Comparison of ENCODE assay signal across 8 mouse cellular contexts in genomic region chr17:65611721-65612120, GRCm38 (mm10). TPM values are rescaled to one million over a fixed set of nuclear protein-coding genes. Genes with fewer than 3 reads are reported as not detected.
DNase-seq lines count a peak whose midpoint lies in the region; ATAC-seq and TF ChIP-seq lines count a peak whose summit lies in the region.

No protein-coding gene starts in this region.

- peak overlapping the region; percentile 90 for H3K4me3 ChIP-seq in gastrocnemius, adult 2 months
- H3K4me3 ChIP-seq in forebrain, embryonic 13.5 days, result peak overlapping the region; percentile 82
- peak overlapping the region; percentile 97 for H3K4me3 ChIP-seq in liver, embryonic 15.5 days (replicated peaks)

- no peaks in the 10 kb centered on the region for H3K9me3 ChIP-seq in forebrain, embryonic 13.5 days (replicated peaks)
- H3K9me3 ChIP-seq in liver, embryonic 15.5 days (replicated peaks), result no peaks in the 10 kb centered on the region

- WGBS in forebrain, embryonic 13.5 days, result 7% methylated on average over 4 of the region's 4 CpGs
- 4% methylated on average over 4 of the region's 4 CpGs for WGBS in liver, embryonic 15.5 days (ENCODE audit: insufficient replicate concordance)

- peak overlapping the region; percentile 99 for H3K9ac ChIP-seq in forebrain, embryonic 13.5 days
- peak overlapping the region; percentile 98; the same call in 1 of the 2 replicates for H3K9ac ChIP-seq in liver, embryonic 15.5 days

- peak overlapping the region; percentile 100 for H3K27ac ChIP-seq in gastrocnemius, adult 2 months
- no peak overlapping the region for H3K27ac ChIP-seq in forebrain, embryonic 13.5 days
- 0 out of 2 replicates have a peak overlapping the region, but pooled peaks have one; percentile 19 for H3K27ac ChIP-seq in liver, embryonic 15.5 days (replicated peaks)

- no peak for ATAC-seq in forebrain, embryonic 13.5 days
- ATAC-seq in liver, embryonic 15.5 days (ENCODE audit: insufficient read depth), result no peak
- ATAC-seq in megakaryocyte progenitor cell, adult 5-6 weeks (replicated peaks; ENCODE audit: poor library complexity), result no peak

- no peaks in the 10 kb centered on the region for H3K27me3 ChIP-seq in forebrain, embryonic 13.5 days
- H3K27me3 ChIP-seq in liver, embryonic 15.5 days, result 0 out of 2 replicates have a peak, but pooled peaks cover 3% of the 10 kb centered on the region

- no peak for DNase-seq in gastrocnemius, adult 2 months
- DNase-seq in gastrocnemius, postnatal 14 days, result no peak
- DNase-seq in A20 (ENCODE audit: low read depth, low spot score), result peak; percentile 53
- no peak for DNase-seq in B cell, adult 2 months
- DNase-seq in adrenal gland, adult 2 months, result no peak

- no peaks in the 10 kb centered on the region for H3K36me3 ChIP-seq in forebrain, embryonic 13.5 days (ENCODE audit: poor library complexity, severe bottlenecking)
- H3K36me3 ChIP-seq in liver, embryonic 15.5 days (replicated peaks), result peaks cover 11% of the 10 kb centered on the region; the same call in 1 of the 2 replicates

- peaks cover 52% of the 10 kb centered on the region for H3K4me1 ChIP-seq in forebrain, embryonic 13.5 days
- H3K4me1 ChIP-seq in liver, embryonic 15.5 days (replicated peaks), result peaks cover 56% of the 10 kb centered on the region

- intact Hi-C loops in gastrocnemius, adult 2 months (cut with DNase I), result loop anchor here (5.0 to 10.0 kb wide), 3 partner anchors 161 to 493 kb away; partner anchors contain the start of genes Ndufv2 and Rab31
- intact Hi-C loops in gastrocnemius, postnatal 14 days (cut with DNase I; ENCODE audit: low total_unique reads), result loop anchor here (10.0 kb wide), 1 partner anchor 173 kb away; the partner anchor contains the start of gene Ppp4r1

- TF ChIP-seq CTCF in gastrocnemius, adult 2 months (IDR thresholded peaks at IDR 0.05), result no peak

- H3K4me2 ChIP-seq in forebrain, embryonic 13.5 days, result peak overlapping the region; percentile 79
- peak overlapping the region; percentile 82 for H3K4me2 ChIP-seq in liver, embryonic 15.5 days

RNA-seq across cellular contexts. Expression of gene Vapa, which starts 1.6 kb away (rescaled TPM):
- total RNA-seq in gastrocnemius, adult 2 months (2021), result 100 to 1,000 TPM; 131 to 146 TPM
- total RNA-seq in gastrocnemius, postnatal 14 days (2021), result 100 to 1,000 TPM; 121 to 126 TPM
- polyA plus RNA-seq in forebrain, embryonic 13.5 days (2015; fragmentation: Nextera tagmentation; extraction: Ambion mirVana), result 221 and 223 TPM in 2 replicates
- polyA plus RNA-seq in liver, embryonic 15.5 days (2015; fragmentation: Nextera tagmentation; extraction: Ambion mirVana), result 57.9 and 63.9 TPM in 2 replicates
- 195 and 214 TPM in 2 replicates for total RNA-seq in megakaryocyte progenitor cell, adult 5-6 weeks (2015)
- total RNA-seq in megakaryocyte progenitor cell, adult 5-6 weeks (2017), result 141 and 147 TPM in 2 replicates
- total RNA-seq in adrenal gland, adult 2 months (2021), result 100 to 1,000 TPM; 131 to 211 TPM
- 122 and 133 TPM in 2 replicates for polyA plus RNA-seq in adrenal gland, adult 2 months (2012; rRNA removed)

RNA-seq across cellular contexts. Expression of gene Txndc2, which starts 30.2 kb away (rescaled TPM):
- total RNA-seq in gastrocnemius, adult 2 months (2021), result not detected
- not detected for total RNA-seq in gastrocnemius, postnatal 14 days (2021)
- polyA plus RNA-seq in forebrain, embryonic 13.5 days (2015; fragmentation: Nextera tagmentation; extraction: Ambion mirVana), result 0.09 and 0.16 TPM in 2 replicates
- polyA plus RNA-seq in liver, embryonic 15.5 days (2015; fragmentation: Nextera tagmentation; extraction: Ambion mirVana), result not detected in 2 replicates
- total RNA-seq in megakaryocyte progenitor cell, adult 5-6 weeks (2015), result 0.17 and 0.22 TPM in 2 replicates
- not detected in 2 replicates for total RNA-seq in megakaryocyte progenitor cell, adult 5-6 weeks (2017)
- total RNA-seq in adrenal gland, adult 2 months (2021), result 10 to 100 TPM; 12.8 to 40.9 TPM
- polyA plus RNA-seq in adrenal gland, adult 2 months (2012; rRNA removed), result 0.19 and 0.61 TPM in 2 replicates

Comparison
In these comparisons a context has a peak if more than half of its experiments do, and no peak if none do; other contexts are left out.
1. RNA of gene Txndc2, which starts 30.2 kb away (total RNA-seq): 12.8 to 40.9 TPM in adrenal gland, adult 2 months; 0.17 to 0.22 TPM in megakaryocyte progenitor cell, adult 5-6 weeks, not detected in gastrocnemius, postnatal 14 days and not detected in gastrocnemius, adult 2 months; every median in the first group is over 10 times any median in the second.
2. Peak in every context shown above with its lines, with median percentiles within 50 percentile points of each other: H3K4me3 ChIP-seq.